Mouse (Mus musculus) stomach, embryonic 14.5 days (tissue): Measurements from ENCODE around the gene Rab35. TPM values are rescaled to one million over a fixed set of nuclear protein-coding genes. Genes with fewer than 3 reads are reported as not detected.

Source experiments
- ATAC-seq: fragments of 200-750 bp; cut with Nextera tagmentation; 2 replicates; pipeline ENCODE4 v1.8.0; 2017; ENCODE audit warnings: low read depth, moderate TSS enrichment; ENCODE audit not compliant: insufficient number of reproducible peaks, insufficient read depth, low FRiP score
- H3K27ac ChIP-seq: fragments of 300-500 bp; sonication (generic); 2 replicates; pipeline ENCODE4 v1.5.1; 2014; ENCODE audit warnings: mild to moderate bottlenecking, low read length, moderate library complexity, mixed read lengths
- H3K27me3 ChIP-seq: fragments of 300-500 bp; sonication (generic); 2 replicates; pipeline ENCODE4 v1.6.1; 2014; ENCODE audit warnings: low read length, control low read depth, mixed read lengths; ENCODE audit not compliant: control insufficient read depth, insufficient read depth
- H3K36me3 ChIP-seq: fragments of 300-500 bp; sonication (generic); 2 replicates; pipeline ENCODE4 v1.6.1; 2014; ENCODE audit warnings: mild to moderate bottlenecking, control low read depth, low read length, moderate library complexity, mixed read lengths; ENCODE audit not compliant: control insufficient read depth, insufficient read depth
- H3K4me1 ChIP-seq: fragments of 300-500 bp; sonication (generic); 2 replicates; pipeline ENCODE4 v1.6.1; 2014; ENCODE audit warnings: low read length, control low read depth, mixed read lengths; ENCODE audit not compliant: control insufficient read depth, insufficient read depth
- H3K4me2 ChIP-seq: fragments of 300-500 bp; sonication (generic); replicated peaks from 2 replicates; pipeline ENCODE4 v1.6.1; 2014; ENCODE audit warnings: low read depth, low read length, control low read depth
- H3K4me3 ChIP-seq: fragments of 300-500 bp; sonication (generic); 2 replicates; pipeline ENCODE4 v1.5.1; 2014; ENCODE audit warnings: low read depth, low read length, control low read depth
- H3K9ac ChIP-seq: fragments of 300-500 bp; sonication (generic); replicated peaks from 2 replicates; pipeline ENCODE4 v1.6.1; 2014; ENCODE audit warnings: low read depth, mild to moderate bottlenecking, control low read depth, low read length, moderate library complexity, mixed read lengths
- H3K9me3 ChIP-seq: fragments of 300-500 bp; sonication (generic); 2 replicates; pipeline ENCODE4 v1.6.1; 2016; ENCODE audit warnings: low read depth, low read length, control low read depth; ENCODE audit not compliant: control insufficient read depth
- WGBS: fragments of 180-500 bp; shearing (Covaris S2); extraction: QIAGEN DNeasy Blood & Tissue Kit; methylation state at CpG from one replicate; pipeline ENCODE4 v1.1.7; 2014; 5-methylcytosine and 5-hydroxymethylcytosine counted together
- polyA plus RNA-seq: library from polyadenylated mRNA; unstranded; fragments of >200 nt; fragmentation: Nextera tagmentation; extraction: Ambion mirVana; gene quantifications from 2 replicates; pipeline ENCODE4 v1.2.1, GENCODE M21; 2014

The Rab35 gene
- polyA plus RNA-seq, 1 experiment from 2014 or later = 12.7 TPM

GRCm38 (mm10) chr5:115651821-115652220, 20.1 kb downstream of the Rab35 start:
- Histone ChIP-seq H3K9ac (no peak overlapping the region), H3K9me3 (no peaks in the 10 kb centered on the region), H3K4me1 (peaks cover 2% of the 10 kb centered on the region; the same call in 1 of the 2 replicates), H3K27ac (no peak overlapping the region), H3K36me3 (peaks cover 5% of the 10 kb centered on the region; the same call in 1 of the 2 replicates), H3K4me2 (no peak overlapping the region), H3K4me3 (no peak overlapping the region), H3K27me3 (no peaks in the 10 kb centered on the region)
- WGBS = 89% methylated on average over 10 of the region's 10 CpGs
- ATAC-seq = no peak

- Histone ChIP-seq H3K4me2 (peak overlapping the region; percentile 50), H3K9me3 (no peaks in the 10 kb centered on the region), H3K27me3 (no peaks in the 10 kb centered on the region), H3K27ac (peak overlapping the region; percentile 80), H3K4me3 (peak overlapping the region; percentile 31), H3K9ac (no peak overlapping the region; the same call in 1 of the 2 replicates), H3K36me3 (peaks cover under 1% of the 10 kb centered on the region; the same call in 1 of the 2 replicates), H3K4me1 (peaks cover 2% of the 10 kb centered on the region; the same call in 1 of the 2 replicates)
- ATAC-seq = peak; percentile 100
- WGBS = 2% methylated on average over 35 of the region's 35 CpGs
Measured at GRCm38 (mm10) chr5:115652681-115653575, 21.2 kb downstream of the Rab35 start.

- Histone ChIP-seq H3K4me1 (peaks cover 2% of the 10 kb centered on the region; the same call in 1 of the 2 replicates), H3K4me3 (no peak overlapping the region), H3K36me3 (no peaks in the 10 kb centered on the region), H3K27me3 (no peaks in the 10 kb centered on the region), H3K9ac (no peak overlapping the region), H3K9me3 (no peaks in the 10 kb centered on the region), H3K27ac (no peak overlapping the region), H3K4me2 (no peak overlapping the region)
- no peak for ATAC-seq
- 87% methylated on average over 12 of the region's 12 CpGs for WGBS
Measured at GRCm38 (mm10) chr5:115653776-115654175, 22.1 kb downstream of the Rab35 start.

GRCm38 (mm10) chr5:115656677-115657076, 25.0 kb downstream of the Rab35 start:
- no peak for ATAC-seq
- Histone ChIP-seq H3K27ac (no peak overlapping the region), H3K9ac (no peak overlapping the region), H3K4me3 (no peak overlapping the region), H3K36me3 (no peaks in the 10 kb centered on the region), H3K27me3 (no peaks in the 10 kb centered on the region), H3K9me3 (no peaks in the 10 kb centered on the region), H3K4me1 (peaks cover 2% of the 10 kb centered on the region; the same call in 1 of the 2 replicates), H3K4me2 (no peak overlapping the region)
- 65% methylated on average over 6 of the region's 6 CpGs for WGBS

GRCm38 (mm10) chr5:115657234-115657633, 25.5 kb downstream of the Rab35 start:
- Histone ChIP-seq H3K4me2 (no peak overlapping the region), H3K9me3 (no peaks in the 10 kb centered on the region), H3K4me1 (peaks cover 2% of the 10 kb centered on the region; the same call in 1 of the 2 replicates), H3K36me3 (no peaks in the 10 kb centered on the region), H3K9ac (no peak overlapping the region), H3K4me3 (no peak overlapping the region), H3K27me3 (no peaks in the 10 kb centered on the region), H3K27ac (no peak overlapping the region)
- WGBS = 80% methylated on average over 1 of the region's 1 CpGs
- no peak for ATAC-seq

GRCm38 (mm10) chr5:115658352-115658751, 26.6 kb downstream of the Rab35 start:
- no peaks in the 10 kb centered on the region for H3K4me1 ChIP-seq
- no peak overlapping the region for H3K9ac ChIP-seq
- H3K4me2 ChIP-seq = no peak overlapping the region
- H3K27ac ChIP-seq = no peak overlapping the region
- WGBS = 80% methylated on average over 6 of the region's 6 CpGs
- H3K36me3 ChIP-seq = no peaks in the 10 kb centered on the region
- H3K4me3 ChIP-seq = no peak overlapping the region
- H3K27me3 ChIP-seq = no peaks in the 10 kb centered on the region
- no peak for ATAC-seq
- H3K9me3 ChIP-seq = no peaks in the 10 kb centered on the region

- Histone ChIP-seq H3K27ac (no peak overlapping the region), H3K27me3 (no peaks in the 10 kb centered on the region), H3K9ac (no peak overlapping the region), H3K36me3 (no peaks in the 10 kb centered on the region), H3K4me2 (no peak overlapping the region), H3K4me3 (no peak overlapping the region), H3K9me3 (no peaks in the 10 kb centered on the region), H3K4me1 (no peaks in the 10 kb centered on the region)
- no peak for ATAC-seq
- 81% methylated on average over 22 of the region's 22 CpGs for WGBS
Measured at GRCm38 (mm10) chr5:115662658-115663057, 30.9 kb downstream of the Rab35 start.

GRCm38 (mm10) chr5:115666366-115667065, 34.8 kb downstream of the Rab35 start:
- no peak for ATAC-seq
- WGBS = 65% methylated on average over 8 of the region's 8 CpGs
- no peaks in the 10 kb centered on the region for H3K4me1 ChIP-seq

More at GRCm38 (mm10) chr5:115666366-115667065, 34.8 kb downstream of the Rab35 start:
- Histone ChIP-seq H3K4me3 (no peak overlapping the region), H3K4me2 (no peak overlapping the region), H3K9ac (no peak overlapping the region), H3K27me3 (no peaks in the 10 kb centered on the region), H3K27ac (no peak overlapping the region), H3K9me3 (no peaks in the 10 kb centered on the region), H3K36me3 (no peaks in the 10 kb centered on the region)
